In genomic region chr13:104779104-104779670, GRCm38 (mm10) we compare ENCODE assay signal across 33 mouse cellular contexts. TPM values are rescaled to one million over a fixed set of nuclear protein-coding genes. Genes with fewer than 3 reads are reported as not detected.
DNase-seq lines count a peak whose midpoint lies in the region; ATAC-seq and TF ChIP-seq lines count a peak whose summit lies in the region.
"Had no signal": no experiment of that assay in that cellular context is flagged by ENCODE, and none has a peak within 500 bp of the region (broad histone marks: within the 10 kb centered on the region; RNA-seq: fewer than 3 reads in every experiment).

No protein-coding gene starts in this region.

- intact Hi-C loops in heart, postnatal 36 days (cut with DNase I): no loop called here

- TF ChIP-seq CTCF in lung, adult 2 months (IDR thresholded peaks at IDR 0.05; ENCODE audit: insufficient read depth, low read length): no peak
- TF ChIP-seq CTCF in G1E (IDR thresholded peaks at IDR 0.05; ENCODE audit: low read depth, low read length): no peak

- no peak overlapping the region for H3K4me3 ChIP-seq in lung, adult 2 months (replicated peaks; ENCODE audit: extremely low read depth, low read depth, low read length)
- no peak overlapping the region for H3K4me3 ChIP-seq in G1E (ENCODE audit: low read depth, low read length)
- H3K4me3 ChIP-seq in forebrain, embryonic 15.5 days: no peak overlapping the region
- H3K4me3 ChIP-seq: embryonic facial prominence, embryonic 13.5 days; forebrain, embryonic 10.5 days; heart, embryonic 10.5 days; heart, embryonic 15.5 days; hindbrain, embryonic 10.5 days; left cerebral cortex, adult 2 months; limb, embryonic 12.5 days; liver, embryonic 15.5 days; lung, embryonic 15.5 days; midbrain, embryonic 10.5 days; myocyte; neural tube, embryonic 12.5 days had no signal

- DNase-seq in heart, adult 8-10 months (ENCODE audit: low spot score): peak; percentile 53
- DNase-seq in heart, postnatal 36 days: no peak
- peak; percentile 1 for DNase-seq in lung, postnatal 36 days
- no peak for DNase-seq in lung, adult 2 months
- peak; percentile 1 for DNase-seq in G1E (ENCODE audit: low spot score)
- DNase-seq in induced T-regulatory cell, adult 2 months (ENCODE audit: low read depth): peak; percentile 42
- DNase-seq in adrenal gland, postnatal 4 days (ENCODE audit: low spot score in 2 of 2): no peak
- DNase-seq: adrenal gland, postnatal 36 days; cerebellum, adult 11 months; cerebellum, adult 9-10 months; cerebellum, postnatal 36 days; embryo, embryonic 11 days; kidney, postnatal 14 days; right cerebral cortex, postnatal 4 days; thymus, adult 18-20 months; thymus, postnatal 4 days had no signal

- no peak overlapping the region for H3K9ac ChIP-seq in forebrain, embryonic 15.5 days (replicated peaks)
- H3K9ac ChIP-seq: embryonic facial prominence, embryonic 13.5 days; heart, embryonic 15.5 days; limb, embryonic 12.5 days; liver, embryonic 15.5 days; lung, embryonic 15.5 days; neural tube, embryonic 12.5 days had no signal

- peaks cover 16% of the 10 kb centered on the region for H3K36me3 ChIP-seq in G1E (replicated peaks)
- peaks cover 17% of the 10 kb centered on the region for H3K36me3 ChIP-seq in forebrain, embryonic 15.5 days

- no peaks in the 10 kb centered on the region for H3K27me3 ChIP-seq in G1E (ENCODE audit: insufficient read depth, low read length)
- no peaks in the 10 kb centered on the region for H3K27me3 ChIP-seq in forebrain, embryonic 15.5 days
- H3K27me3 ChIP-seq: embryonic facial prominence, embryonic 13.5 days; heart, embryonic 15.5 days; limb, embryonic 12.5 days; liver, embryonic 15.5 days; lung, embryonic 15.5 days; neural tube, embryonic 12.5 days had no signal

- H3K4me1 ChIP-seq in lung, adult 2 months (ENCODE audit: control insufficient read depth, insufficient read depth, low read length): no peaks in the 10 kb centered on the region
- H3K4me1 ChIP-seq in G1E (ENCODE audit: insufficient read depth, low read depth, low read length): peaks cover 15% of the 10 kb centered on the region
- H3K4me1 ChIP-seq in forebrain, embryonic 15.5 days: no peaks in the 10 kb centered on the region
- H3K4me1 ChIP-seq: embryonic facial prominence, embryonic 13.5 days; forebrain, embryonic 10.5 days; heart, embryonic 10.5 days; heart, embryonic 15.5 days; hindbrain, embryonic 10.5 days; limb, embryonic 12.5 days; lung, embryonic 15.5 days; midbrain, embryonic 10.5 days; neural tube, embryonic 12.5 days had no signal

- ATAC-seq in G1E (ENCODE audit: extremely low read depth, insufficient number of reproducible peaks, low FRiP score, poor library complexity, severe bottlenecking): peak; percentile 81
- no peak for ATAC-seq in forebrain, embryonic 15.5 days (replicated peaks)
- ATAC-seq: forebrain, embryonic 16.5 days; hindbrain, embryonic 16.5 days; intestine, embryonic 16.5 days had no signal

- TF ChIP-seq POLR2A in lung, adult 2 months (IDR thresholded peaks at IDR 0.05; ENCODE audit: borderline replicate concordance, extremely low read depth, low read depth, low read length): no peak

- no peak overlapping the region for H3K4me2 ChIP-seq in forebrain, embryonic 15.5 days (replicated peaks)
- H3K4me2 ChIP-seq: embryonic facial prominence, embryonic 13.5 days; heart, embryonic 15.5 days; limb, embryonic 12.5 days; liver, embryonic 15.5 days; lung, embryonic 15.5 days; neural tube, embryonic 12.5 days had no signal

- 52% methylated on average over 1 of the region's 1 CpGs for WGBS in lung, adult 2 months
- WGBS in forebrain, embryonic 15.5 days: 89% methylated on average over 1 of the region's 1 CpGs

- peaks cover 5% of the 10 kb centered on the region; the same call in 1 of the 2 replicates for H3K9me3 ChIP-seq in G1E (replicated peaks)
- H3K9me3 ChIP-seq in forebrain, embryonic 15.5 days: no peaks in the 10 kb centered on the region
- H3K9me3 ChIP-seq: embryonic facial prominence, embryonic 13.5 days; heart, embryonic 10.5 days; heart, embryonic 15.5 days; liver, embryonic 15.5 days; lung, embryonic 15.5 days; neural tube, embryonic 12.5 days had no signal

- no peak overlapping the region for H3K27ac ChIP-seq in forebrain, embryonic 15.5 days (replicated peaks)
- H3K27ac ChIP-seq: embryonic facial prominence, embryonic 13.5 days; forebrain, embryonic 10.5 days; heart, embryonic 10.5 days; heart, embryonic 15.5 days; hindbrain, embryonic 10.5 days; left cerebral cortex, adult 2 months; limb, embryonic 12.5 days; liver, embryonic 15.5 days; lung, embryonic 15.5 days; midbrain, embryonic 10.5 days; neural tube, embryonic 12.5 days; stomach, postnatal 0 days had no signal

RNA-seq across cellular contexts. Expression of gene Srek1ip1, which starts 13.1 kb away (rescaled TPM):
- total RNA-seq in heart, adult 8-10 months (2022): 10 to 100 TPM; 18.3 to 21.4 (median 20.7) TPM
- total RNA-seq in heart, postnatal 36 days (2021): 10 to 100 TPM; 18.0 to 20.3 TPM
- polyA plus RNA-seq in lung, adult 2 months (2012; rRNA removed): 3.3 and 5.5 TPM in 2 replicates
- total RNA-seq in G1E (2014; fragmentation: Nextera tagmentation): 49.1 and 58.1 TPM in 2 replicates
- 32.6 and 38.4 TPM in 2 replicates for total RNA-seq in G1E (2017)
- 1.5 and 3.5 TPM in 2 replicates for polyA plus RNA-seq in G1E (2012)
- polyA plus RNA-seq in forebrain, embryonic 15.5 days (2015; fragmentation: Nextera tagmentation; extraction: Ambion mirVana): 17.8 and 18.2 TPM in 2 replicates
- total RNA-seq in adrenal gland, postnatal 4 days (2021): 10 to 100 TPM; 23.2 to 25.3 TPM

RNA-seq across cellular contexts. Expression of gene Cwc27, which starts 37.8 kb away (rescaled TPM):
- total RNA-seq in heart, adult 8-10 months (2022): 10 to 100 TPM; 11.6 to 15.3 (median 14.0) TPM
- total RNA-seq in heart, postnatal 36 days (2021): 10 to 100 TPM; 12.2 to 15.8 TPM
- 1.6 and 2.4 TPM in 2 replicates for polyA plus RNA-seq in lung, adult 2 months (2012; rRNA removed)
- total RNA-seq in G1E (2014; fragmentation: Nextera tagmentation) (73.0 and 90.0 TPM in 2 replicates), G1E (2017) (31.4 and 36.3 TPM in 2 replicates)
- 3.4 and 5.1 TPM in 2 replicates for polyA plus RNA-seq in G1E (2012)
- polyA plus RNA-seq in forebrain, embryonic 15.5 days (2015; fragmentation: Nextera tagmentation; extraction: Ambion mirVana): 29.2 and 32.2 TPM in 2 replicates
- total RNA-seq in adrenal gland, postnatal 4 days (2021): 10 to 100 TPM; 22.7 to 24.1 TPM

Comparison
In these comparisons a context has a peak if more than half of its experiments do, and no peak if none do; other contexts are left out.
1. DNase-seq: peak in heart, adult 8-10 months (single experiment), lung, postnatal 36 days (single experiment), G1E (single experiment) and induced T-regulatory cell, adult 2 months (single experiment); none in heart, postnatal 36 days (0 of 2), lung, adult 2 months (single experiment) and adrenal gland, postnatal 4 days (0 of 2).